Mouse (Mus musculus) neural tube, embryonic 14.5 days (tissue): Measurements from ENCODE around the gene Upp2. TPM values are rescaled to one million over a fixed set of nuclear protein-coding genes. Genes with fewer than 3 reads are reported as not detected.
A peak's percentile ranks its signal among the peaks of the same experiment; 100 is the strongest.

ENCODE experiments used
- ATAC-seq: fragments of 200-750 bp; cut with Nextera tagmentation; 2 replicates; pipeline ENCODE4 v1.8.0; 2017; ENCODE audit warnings: low read depth, mild to moderate bottlenecking, moderate TSS enrichment, moderate library complexity
- H3K27ac ChIP-seq: fragments of 300-500 bp; sonication (generic); 2 replicates; pipeline ENCODE4 v1.5.1; 2014; ENCODE audit warnings: low read depth, mild to moderate bottlenecking, control low read depth, low read length, moderate library complexity, mixed read lengths
- H3K27me3 ChIP-seq: fragments of 300-500 bp; sonication (generic); 2 replicates; pipeline ENCODE4 v1.6.1; 2014; ENCODE audit warnings: low read length; ENCODE audit not compliant: control insufficient read depth, insufficient read depth
- H3K36me3 ChIP-seq: fragments of 300-500 bp; sonication (generic); 2 replicates; pipeline ENCODE4 v1.6.1; 2014; ENCODE audit warnings: low read length, mixed read lengths; ENCODE audit not compliant: control insufficient read depth, insufficient read depth
- H3K4me1 ChIP-seq: fragments of 300-500 bp; sonication (generic); 2 replicates; pipeline ENCODE4 v1.6.1; 2014; ENCODE audit warnings: low read length; ENCODE audit not compliant: control insufficient read depth, insufficient read depth
- H3K4me2 ChIP-seq: fragments of 300-500 bp; sonication (generic); 2 replicates; pipeline ENCODE4 v1.6.1; 2014; ENCODE audit warnings: mild to moderate bottlenecking, low read depth, low read length, control low read depth
- H3K4me3 ChIP-seq: fragments of 300-500 bp; sonication (generic); 2 replicates; pipeline ENCODE4 v1.5.1; 2014; ENCODE audit warnings: low read depth, low read length, control low read depth, mixed read lengths
- H3K9ac ChIP-seq: fragments of 300-500 bp; sonication (generic); replicated peaks from 2 replicates; pipeline ENCODE4 v1.6.1; 2014; ENCODE audit warnings: low read depth, mild to moderate bottlenecking, control low read depth, low read length, mixed read lengths
- H3K9me3 ChIP-seq: fragments of 300-500 bp; sonication (generic); 2 replicates; pipeline ENCODE4 v1.6.1; 2016; ENCODE audit warnings: low read length; ENCODE audit not compliant: control insufficient read depth
- WGBS: fragments of 180-500 bp; shearing (Covaris S2); extraction: QIAGEN DNeasy Blood & Tissue Kit; methylation state at CpG from one replicate; pipeline ENCODE4 v1.1.7; 2014; 5-methylcytosine and 5-hydroxymethylcytosine counted together
- polyA plus RNA-seq: library from polyadenylated mRNA; unstranded; fragments of >200 nt; fragmentation: Nextera tagmentation; extraction: Ambion mirVana; gene quantifications from 2 replicates; pipeline ENCODE4 v1.2.1, GENCODE M21; 2014

Upp2 gene
- polyA plus RNA-seq, 1 experiment from 2014 or later = 16.4 TPM

DNA sequence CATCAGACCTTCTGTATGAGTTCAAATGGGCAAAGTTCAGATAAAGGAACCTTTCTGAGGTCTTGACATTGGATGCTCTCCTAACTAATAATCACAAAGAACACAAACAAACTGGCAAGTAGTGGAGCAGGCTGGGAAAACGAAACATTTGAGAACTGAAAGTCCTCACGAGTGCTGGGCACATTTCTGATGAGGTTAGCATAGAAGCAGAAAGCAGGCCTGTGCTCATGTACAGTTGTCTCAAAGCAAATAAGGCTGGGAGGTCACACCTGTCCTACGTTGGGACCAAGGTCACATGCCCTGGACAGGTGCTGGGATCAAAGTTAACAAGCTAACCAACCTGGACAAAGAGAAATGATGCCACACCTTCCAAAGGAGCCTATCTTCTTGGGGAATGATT is 187.6 kb downstream of the Upp2 start:
- no peak for ATAC-seq
- no peaks in the 10 kb centered on the region for H3K4me1 ChIP-seq
- no peaks in the 10 kb centered on the region for H3K36me3 ChIP-seq
- no peaks in the 10 kb centered on the region for H3K27me3 ChIP-seq
- 80% methylated on average over 3 of the region's 3 CpGs for WGBS
- H3K4me3 ChIP-seq = no peak overlapping the region
- no peak overlapping the region for H3K4me2 ChIP-seq
- H3K9me3 ChIP-seq = no peaks in the 10 kb centered on the region
- H3K9ac ChIP-seq = no peak overlapping the region
- no peak overlapping the region for H3K27ac ChIP-seq

GRCm38 (mm10) chr2:58758081-58758480 is 191.0 kb downstream of the Upp2 start:
- WGBS = 66% methylated on average over 2 of the region's 2 CpGs
- H3K27me3 ChIP-seq = no peaks in the 10 kb centered on the region
- H3K9me3 ChIP-seq = no peaks in the 10 kb centered on the region
- H3K4me1 ChIP-seq = no peaks in the 10 kb centered on the region
- no peak overlapping the region for H3K4me2 ChIP-seq
- no peak overlapping the region for H3K4me3 ChIP-seq
- H3K9ac ChIP-seq = no peak overlapping the region
- H3K27ac ChIP-seq = no peak overlapping the region
- no peak for ATAC-seq
- no peaks in the 10 kb centered on the region for H3K36me3 ChIP-seq

DNA sequence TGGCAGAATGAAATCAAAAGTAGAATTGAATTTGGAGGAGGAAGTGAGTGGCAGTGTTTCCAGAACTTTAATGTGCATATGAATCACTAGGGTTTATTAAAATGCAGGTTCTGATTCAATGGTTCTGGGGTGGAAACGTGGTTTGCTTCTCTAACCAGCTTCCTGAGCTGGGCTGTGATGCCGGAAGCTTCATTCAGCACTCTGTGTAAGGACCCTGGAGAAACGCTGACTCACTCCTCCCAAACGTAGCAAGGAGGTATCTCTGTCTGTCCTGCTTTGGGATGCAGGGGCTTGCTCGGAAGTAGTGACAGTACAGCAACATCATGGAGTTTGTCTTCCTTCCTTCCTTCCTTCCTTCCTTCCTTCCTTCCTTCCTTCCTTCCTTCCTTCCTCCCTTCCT is 192.6 kb downstream of the Upp2 start:
- Histone ChIP-seq H3K27ac (no peak overlapping the region), H3K36me3 (no peaks in the 10 kb centered on the region), H3K9me3 (no peaks in the 10 kb centered on the region), H3K9ac (no peak overlapping the region), H3K4me2 (no peak overlapping the region), H3K27me3 (no peaks in the 10 kb centered on the region), H3K4me1 (no peaks in the 10 kb centered on the region), H3K4me3 (no peak overlapping the region)
- ATAC-seq = no peak
- 71% methylated on average over 5 of the region's 5 CpGs for WGBS

GRCm38 (mm10) chr2:58765141-58765540 is 198.0 kb downstream of the Upp2 start:
- H3K36me3 ChIP-seq = no peaks in the 10 kb centered on the region
- H3K27me3 ChIP-seq = no peaks in the 10 kb centered on the region
- no peak for ATAC-seq
- H3K9me3 ChIP-seq = no peaks in the 10 kb centered on the region
- no peak overlapping the region for H3K4me2 ChIP-seq
- no peak overlapping the region for H3K9ac ChIP-seq
- no peak overlapping the region for H3K27ac ChIP-seq
- H3K4me3 ChIP-seq = no peak overlapping the region
- no peaks in the 10 kb centered on the region for H3K4me1 ChIP-seq
- WGBS = 82% methylated on average over 8 of the region's 8 CpGs

DNA sequence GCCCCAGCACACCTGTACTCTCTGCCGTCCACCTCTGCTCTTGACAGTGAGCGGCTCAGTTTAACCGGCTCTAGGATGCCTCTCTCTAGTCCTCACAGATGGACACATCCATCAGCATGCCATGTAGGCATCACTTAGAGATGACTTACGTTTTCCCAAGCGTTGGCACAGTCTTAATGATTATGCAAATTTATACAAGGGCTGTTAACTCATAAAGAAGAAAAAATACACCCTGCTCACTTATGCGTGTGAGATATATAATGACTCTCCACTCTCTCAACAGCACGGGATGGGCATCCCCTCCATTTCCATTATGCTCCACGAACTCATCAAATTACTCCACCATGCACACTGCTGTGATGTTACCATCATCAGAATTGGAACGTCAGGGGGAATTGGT is 206.7 kb downstream of the Upp2 start:
- 47% methylated on average over 9 of the region's 9 CpGs for WGBS
- peak; percentile 89; the same call in 1 of the 2 replicates for ATAC-seq
- Histone ChIP-seq H3K4me1 (no peaks in the 10 kb centered on the region), H3K27ac (no peak overlapping the region), H3K9me3 (no peaks in the 10 kb centered on the region), H3K27me3 (no peaks in the 10 kb centered on the region), H3K9ac (no peak overlapping the region), H3K4me3 (no peak overlapping the region), H3K36me3 (no peaks in the 10 kb centered on the region), H3K4me2 (no peak overlapping the region)

GRCm38 (mm10) chr2:58778986-58779495 is 211.9 kb downstream of the Upp2 start:
- ATAC-seq = no peak
- Histone ChIP-seq H3K27ac (no peak overlapping the region), H3K4me3 (no peak overlapping the region), H3K36me3 (no peaks in the 10 kb centered on the region), H3K4me1 (no peaks in the 10 kb centered on the region), H3K4me2 (no peak overlapping the region), H3K9me3 (no peaks in the 10 kb centered on the region), H3K9ac (no peak overlapping the region), H3K27me3 (no peaks in the 10 kb centered on the region)
- WGBS = 93% methylated on average over 3 of the region's 3 CpGs

- no peaks in the 10 kb centered on the region for H3K9me3 ChIP-seq
- no peak overlapping the region for H3K4me2 ChIP-seq
- no peaks in the 10 kb centered on the region for H3K36me3 ChIP-seq
- WGBS = 64% methylated on average over 1 of the region's 1 CpGs
- H3K27me3 ChIP-seq = no peaks in the 10 kb centered on the region
- H3K4me3 ChIP-seq = no peak overlapping the region
- H3K4me1 ChIP-seq = no peaks in the 10 kb centered on the region
- no peak for ATAC-seq
- no peak overlapping the region for H3K9ac ChIP-seq
- H3K27ac ChIP-seq = no peak overlapping the region
Observed at GRCm38 (mm10) chr2:58783526-58783925, 216.4 kb downstream of the Upp2 start.

GRCm38 (mm10) chr2:58786177-58786576 is 219.1 kb downstream of the Upp2 start:
- WGBS = 84% methylated on average over 3 of the region's 3 CpGs
- ATAC-seq = no peak
- no peak overlapping the region for H3K4me3 ChIP-seq

GRCm38 (mm10) chr2:58786681-58787080 is 219.6 kb downstream of the Upp2 start:
- Histone ChIP-seq H3K4me3 (no peak overlapping the region), H3K36me3 (no peaks in the 10 kb centered on the region), H3K4me2 (no peak overlapping the region), H3K4me1 (no peaks in the 10 kb centered on the region), H3K9ac (no peak overlapping the region), H3K27ac (no peak overlapping the region), H3K27me3 (no peaks in the 10 kb centered on the region), H3K9me3 (no peaks in the 10 kb centered on the region)
- ATAC-seq = no peak
- WGBS = 64% methylated on average over 8 of the region's 8 CpGs

More at GRCm38 (mm10) chr2:58786177-58786576, 219.1 kb downstream of the Upp2 start:
- H3K27me3 ChIP-seq = no peaks in the 10 kb centered on the region
- H3K4me1 ChIP-seq = no peaks in the 10 kb centered on the region
- H3K9ac ChIP-seq = no peak overlapping the region
- no peaks in the 10 kb centered on the region for H3K36me3 ChIP-seq
- no peak overlapping the region for H3K27ac ChIP-seq
- H3K9me3 ChIP-seq = no peaks in the 10 kb centered on the region
- H3K4me2 ChIP-seq = no peak overlapping the region
